Mouse (Mus musculus): Measurements from ENCODE around the gene Cdkn2c. TPM values are rescaled to one million over a fixed set of nuclear protein-coding genes. Genes with fewer than 3 reads are reported as not detected.

Gene Cdkn2c
- polyA plus RNA-seq, 1 experiment = 1.6 TPM

DNA sequence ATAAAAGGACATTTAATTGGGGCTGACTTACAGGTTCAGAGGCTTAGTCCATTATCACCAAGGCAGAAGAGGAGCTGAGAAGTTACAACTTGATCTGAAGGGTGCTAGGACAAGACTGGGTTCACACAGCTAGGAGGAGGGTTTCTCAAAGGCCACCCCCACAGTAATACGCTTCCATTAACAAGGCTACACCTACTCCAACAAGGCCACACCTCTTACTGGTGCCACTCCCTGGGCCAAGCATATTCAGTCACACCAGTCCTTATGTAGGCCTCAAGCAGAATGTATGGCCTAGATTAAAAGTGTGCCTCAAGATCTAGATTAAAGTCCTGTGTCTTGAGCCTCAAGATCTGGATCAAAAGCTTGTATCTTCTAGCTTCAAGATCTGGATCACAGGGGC is 5.0 kb upstream of the Cdkn2c start:
- Histone ChIP-seq H3K36me3 (replicated peaks; ENCODE audit: low read length) (no peaks in the 10 kb centered on the region), H3K27me3 (replicated peaks) (no peaks in the 10 kb centered on the region), H3K4me1 (peaks cover 6% of the 10 kb centered on the region; the same call in 1 of the 2 replicates), H3K4me3 (replicated peaks) (no peak overlapping the region), H3K9me3 (no peaks in the 10 kb centered on the region)
- TF ChIP-seq FLI1 (IDR thresholded peaks at IDR 0.05; ENCODE audit: low read length) = no peak
- no peak for TF ChIP-seq GATA1 (IDR thresholded peaks at IDR 0.05; ENCODE audit: borderline replicate concordance, low read length)

DNA sequence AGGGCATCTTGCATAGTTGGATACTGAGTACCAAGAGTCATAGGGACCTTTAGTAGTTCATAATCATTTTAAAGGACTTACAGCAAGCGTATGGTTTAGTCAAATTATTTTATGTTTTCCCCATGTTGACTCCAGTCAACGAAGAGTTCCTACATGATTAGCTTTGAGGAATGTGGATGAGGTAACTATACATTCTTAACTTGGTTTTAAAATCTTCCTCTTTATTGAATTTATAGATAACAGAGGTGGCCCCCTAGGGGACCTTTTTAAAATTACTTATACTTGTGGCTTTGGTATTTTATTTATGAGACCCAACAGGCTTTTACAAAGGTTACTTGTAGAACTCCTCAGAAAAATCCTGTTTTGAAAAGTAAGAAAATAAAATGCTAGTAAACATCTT is 3.2 kb upstream of the Cdkn2c start:
- Histone ChIP-seq H3K9me3 (no peaks in the 10 kb centered on the region), H3K36me3 (replicated peaks; ENCODE audit: low read length) (no peaks in the 10 kb centered on the region), H3K27me3 (replicated peaks) (peaks cover 9% of the 10 kb centered on the region), H3K4me3 (replicated peaks) (no peak overlapping the region), H3K4me1 (peaks cover 12% of the 10 kb centered on the region)
- TF ChIP-seq FLI1 (IDR thresholded peaks at IDR 0.05; ENCODE audit: low read length) (no peak), GATA1 (IDR thresholded peaks at IDR 0.05; ENCODE audit: borderline replicate concordance, low read length) (no peak)

- Histone ChIP-seq H3K36me3 (replicated peaks; ENCODE audit: low read length) (no peaks in the 10 kb centered on the region), H3K4me3 (replicated peaks) (peak overlapping the region; percentile 94), H3K27me3 (replicated peaks) (peaks cover 26% of the 10 kb centered on the region), H3K9me3 (no peaks in the 10 kb centered on the region), H3K4me1 (peaks cover 17% of the 10 kb centered on the region)
- TF ChIP-seq FLI1 (IDR thresholded peaks at IDR 0.05; ENCODE audit: low read length) (no peak), GATA1 (IDR thresholded peaks at IDR 0.05; ENCODE audit: borderline replicate concordance, low read length) (no peak)
These were observed 529 bp upstream of the Cdkn2c start for GRCm38 (mm10) chr4:109667518-109667917.

DNA sequence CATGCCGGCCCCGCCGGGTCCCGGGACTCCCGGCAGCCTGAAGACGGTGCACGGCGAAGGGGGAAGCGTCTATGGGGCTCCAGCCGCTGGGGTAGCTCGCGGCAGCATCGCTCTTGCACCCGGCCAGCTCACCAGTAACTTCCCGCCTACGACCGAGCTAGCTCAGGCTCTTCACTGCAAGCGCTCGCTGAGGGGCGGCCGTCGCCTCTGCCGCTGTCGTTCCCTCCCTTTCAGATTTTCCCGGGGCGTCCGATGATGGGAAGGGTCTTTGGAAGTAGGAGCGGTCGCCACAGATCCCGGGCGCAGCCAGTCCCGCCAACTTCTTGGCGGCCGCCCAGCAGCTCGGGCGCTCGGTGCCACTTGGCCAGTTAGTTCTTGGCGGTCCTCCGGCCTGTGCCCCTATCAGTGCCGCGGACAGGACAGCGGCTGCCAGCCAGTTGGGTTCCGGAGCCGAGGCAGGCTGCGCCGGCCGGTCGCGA is 968 bp downstream of the Cdkn2c start:
- Histone ChIP-seq H3K4me3 (replicated peaks) (peak overlapping the region; percentile 94), H3K36me3 (replicated peaks; ENCODE audit: low read length) (no peaks in the 10 kb centered on the region), H3K9me3 (no peaks in the 10 kb centered on the region), H3K27me3 (replicated peaks) (peaks cover 38% of the 10 kb centered on the region), H3K4me1 (peaks cover 21% of the 10 kb centered on the region)
- TF ChIP-seq GATA1 (IDR thresholded peaks at IDR 0.05; ENCODE audit: borderline replicate concordance, low read length) = no peak
- TF ChIP-seq FLI1 (IDR thresholded peaks at IDR 0.05; ENCODE audit: low read length) = no peak

GRCm38 (mm10) chr4:109665101-109665981 is 1.6 kb downstream of the Cdkn2c start:
- H3K4me3 ChIP-seq (replicated peaks) = peak overlapping the region; percentile 94
- H3K4me1 ChIP-seq = peaks cover 22% of the 10 kb centered on the region
- no peaks in the 10 kb centered on the region for H3K9me3 ChIP-seq
- peaks cover 41% of the 10 kb centered on the region for H3K27me3 ChIP-seq (replicated peaks)
- TF ChIP-seq FLI1 (IDR thresholded peaks at IDR 0.05; ENCODE audit: low read length) (no peak), GATA1 (IDR thresholded peaks at IDR 0.05; ENCODE audit: borderline replicate concordance, low read length) (no peak)
- no peaks in the 10 kb centered on the region for H3K36me3 ChIP-seq (replicated peaks; ENCODE audit: low read length)

- H3K4me1 ChIP-seq = peaks cover 22% of the 10 kb centered on the region
- no peaks in the 10 kb centered on the region for H3K36me3 ChIP-seq (replicated peaks; ENCODE audit: low read length)
- no peak for TF ChIP-seq FLI1 (IDR thresholded peaks at IDR 0.05; ENCODE audit: low read length)
- no peak for TF ChIP-seq GATA1 (IDR thresholded peaks at IDR 0.05; ENCODE audit: borderline replicate concordance, low read length)
- H3K9me3 ChIP-seq = no peaks in the 10 kb centered on the region
- H3K4me3 ChIP-seq (replicated peaks) = no peak overlapping the region
- H3K27me3 ChIP-seq (replicated peaks) = peaks cover 52% of the 10 kb centered on the region
These were observed 2.9 kb downstream of the Cdkn2c start for GRCm38 (mm10) chr4:109664091-109664490.

DNA sequence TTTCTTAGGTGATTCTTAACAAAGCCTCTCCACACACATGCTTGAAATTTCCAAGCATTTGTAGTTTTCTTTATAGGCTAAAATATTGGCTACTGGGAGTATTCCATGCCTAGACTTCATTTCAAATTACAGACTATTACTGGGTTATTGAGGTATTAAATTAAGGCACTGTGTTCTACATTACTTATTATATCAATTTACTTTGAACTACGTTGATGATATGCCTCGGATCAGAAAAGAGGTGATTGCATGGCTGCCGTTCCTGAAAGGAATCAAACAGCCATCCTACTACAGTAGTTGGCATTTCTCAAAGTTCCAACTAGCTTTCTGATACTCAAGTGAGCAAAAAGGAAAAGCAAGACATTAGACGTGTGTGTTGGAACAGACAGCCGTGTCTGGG is 4.7 kb downstream of the Cdkn2c start:
- Histone ChIP-seq H3K27me3 (replicated peaks) (peaks cover 70% of the 10 kb centered on the region), H3K9me3 (no peaks in the 10 kb centered on the region), H3K36me3 (replicated peaks; ENCODE audit: low read length) (no peaks in the 10 kb centered on the region), H3K4me3 (replicated peaks) (no peak overlapping the region), H3K4me1 (peaks cover 28% of the 10 kb centered on the region)
- TF ChIP-seq FLI1 (IDR thresholded peaks at IDR 0.05; ENCODE audit: low read length) (no peak), GATA1 (IDR thresholded peaks at IDR 0.05; ENCODE audit: borderline replicate concordance, low read length) (no peak)

- TF ChIP-seq FLI1 (IDR thresholded peaks at IDR 0.05; ENCODE audit: low read length) (no peak), GATA1 (IDR thresholded peaks at IDR 0.05; ENCODE audit: borderline replicate concordance, low read length) (no peak)
- no peaks in the 10 kb centered on the region for H3K9me3 ChIP-seq
- H3K27me3 ChIP-seq (replicated peaks) = peaks cover 81% of the 10 kb centered on the region
- H3K4me3 ChIP-seq (replicated peaks) = peak overlapping the region; percentile 79
- no peaks in the 10 kb centered on the region for H3K36me3 ChIP-seq (replicated peaks; ENCODE audit: low read length)
- peaks cover 37% of the 10 kb centered on the region for H3K4me1 ChIP-seq
These were observed 5.8 kb downstream of the Cdkn2c start for GRCm38 (mm10) chr4:109661183-109661582.

- Histone ChIP-seq H3K4me3 (replicated peaks) (no peak overlapping the region), H3K36me3 (replicated peaks; ENCODE audit: low read length) (no peaks in the 10 kb centered on the region), H3K9me3 (no peaks in the 10 kb centered on the region), H3K27me3 (replicated peaks) (peaks cover 81% of the 10 kb centered on the region), H3K4me1 (peaks cover 32% of the 10 kb centered on the region)
- no peak for TF ChIP-seq FLI1 (IDR thresholded peaks at IDR 0.05; ENCODE audit: low read length)
- no peak for TF ChIP-seq GATA1 (IDR thresholded peaks at IDR 0.05; ENCODE audit: borderline replicate concordance, low read length)
These were observed 6.4 kb downstream of the Cdkn2c start for GRCm38 (mm10) chr4:109660568-109660967.

DNA sequence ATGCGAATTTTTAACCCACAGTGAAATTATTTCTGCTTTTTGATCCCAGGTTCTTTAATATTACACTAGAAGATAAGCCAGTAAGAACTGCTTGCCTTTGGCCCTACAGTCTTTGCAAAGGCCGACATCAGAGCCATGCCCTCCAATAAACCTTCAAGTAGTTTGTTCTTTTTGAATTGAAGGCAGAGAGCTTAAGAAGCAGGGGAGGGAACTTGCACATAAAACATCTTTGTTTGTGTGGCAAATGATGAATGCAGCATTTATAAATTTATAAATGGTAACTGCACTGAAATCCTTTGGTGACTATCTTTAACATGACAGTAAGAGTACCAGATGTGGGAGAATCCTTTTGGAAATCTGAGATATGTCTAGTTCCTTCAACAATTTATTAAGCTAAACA is 7.4 kb downstream of the Cdkn2c start:
- Histone ChIP-seq H3K4me3 (replicated peaks) (no peak overlapping the region), H3K4me1 (peaks cover 23% of the 10 kb centered on the region), H3K36me3 (replicated peaks; ENCODE audit: low read length) (no peaks in the 10 kb centered on the region), H3K9me3 (no peaks in the 10 kb centered on the region), H3K27me3 (replicated peaks) (peaks cover 81% of the 10 kb centered on the region)
- TF ChIP-seq FLI1 (IDR thresholded peaks at IDR 0.05; ENCODE audit: low read length) (no peak), GATA1 (IDR thresholded peaks at IDR 0.05; ENCODE audit: borderline replicate concordance, low read length) (no peak)

Data from megakaryocyte, embryonic 14.5 days (primary cell).